Comparison of ENCODE assay signal across 10 mouse cellular contexts in the genomic region with DNA sequence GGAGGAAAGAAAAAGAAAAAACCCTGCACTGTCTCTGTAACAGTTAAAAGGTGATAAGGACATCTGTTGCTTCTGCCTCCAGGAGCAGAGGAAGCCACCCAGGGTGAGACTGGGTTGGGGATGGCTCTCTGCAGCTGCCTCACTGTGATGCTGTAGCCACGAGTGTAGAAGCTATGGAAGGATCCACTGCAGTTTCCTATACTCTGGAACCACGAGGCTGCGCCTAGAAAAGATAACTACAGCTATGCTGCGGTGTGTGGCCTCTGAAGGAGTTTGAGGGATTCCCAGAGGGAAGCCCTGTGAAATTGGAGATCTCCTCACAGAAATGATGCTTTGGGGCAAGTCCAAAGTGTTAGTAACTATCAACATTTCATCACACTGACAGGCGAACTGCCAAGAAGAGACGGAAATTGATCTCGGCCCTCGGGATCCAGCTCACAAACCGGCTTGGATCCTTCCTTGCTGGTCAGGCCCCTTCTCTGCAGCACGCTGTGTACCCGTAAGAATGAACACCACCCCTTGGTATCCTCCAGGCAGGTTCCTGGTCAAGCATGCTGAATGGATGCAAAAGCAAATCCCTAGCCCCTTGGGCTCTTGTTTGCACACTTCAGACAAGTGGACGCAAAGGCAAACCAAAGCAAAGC.
DNase-seq lines count a peak whose midpoint lies in the region; ATAC-seq and TF ChIP-seq lines count a peak whose summit lies in the region.
"Had no signal": no experiment of that assay in that cellular context is flagged by ENCODE, and none has a peak within 500 bp of the region (broad histone marks: within the 10 kb centered on the region; RNA-seq: fewer than 3 reads in every experiment).

No protein-coding gene starts in this region.

- H3K4me2 ChIP-seq in embryonic facial prominence, embryonic 14.5 days (ENCODE audit: low read depth, low read length), result no peak overlapping the region
- H3K4me2 ChIP-seq in lung, embryonic 14.5 days, result no peak overlapping the region
- H3K4me2 ChIP-seq: limb, embryonic 15.5 days; neural tube, embryonic 13.5 days had no signal

- WGBS in embryonic facial prominence, embryonic 14.5 days, result 18% methylated on average over 12 of the region's 12 CpGs
- WGBS in lung, embryonic 14.5 days, result 18% methylated on average over 12 of the region's 12 CpGs

- TF ChIP-seq CTCF in lung, embryonic 14.5 days (IDR thresholded peaks at IDR 0.05; ENCODE audit: low read depth), result no peak

- no peak overlapping the region for H3K9ac ChIP-seq in embryonic facial prominence, embryonic 14.5 days (ENCODE audit: low read depth, low read length)
- H3K9ac ChIP-seq in lung, embryonic 14.5 days, result no peak overlapping the region
- H3K9ac ChIP-seq: limb, embryonic 15.5 days; neural tube, embryonic 13.5 days had no signal

- ATAC-seq in embryonic facial prominence, embryonic 14.5 days (ENCODE audit: low read depth), result peak; percentile 64; the same call in 1 of the 2 replicates
- ATAC-seq in lung, embryonic 14.5 days (ENCODE audit: insufficient read depth), result peak; percentile 68

- peak; percentile 61 for DNase-seq in kidney, postnatal 10 days
- DNase-seq in kidney, adult 9 months, result no peak
- peak; percentile 69 for DNase-seq in adrenal gland, postnatal 14 days
- peak; percentile 92 for DNase-seq in embryonic facial prominence, embryonic 14.5 days (ENCODE audit: low spot score)
- DNase-seq in lung, embryonic 14.5 days, result peak; percentile 87
- no peak for DNase-seq in c-Kit-positive CD71-positive TER-119-positive erythroid progenitor cells, embryonic 14.5 days (ENCODE audit: low spot score)
- DNase-seq in cerebellum, adult 9-11 months, result no peak
- DNase-seq in right cerebral cortex, postnatal 4 days, result no peak

- no peak overlapping the region; the same call in 1 of the 2 replicates for H3K27ac ChIP-seq in embryonic facial prominence, embryonic 14.5 days (replicated peaks; ENCODE audit: low read depth, low read length)
- H3K27ac ChIP-seq in lung, embryonic 14.5 days (ENCODE audit: low read depth), result peak overlapping the region; percentile 62
- H3K27ac ChIP-seq: limb, embryonic 15.5 days; neural tube, embryonic 13.5 days had no signal

- no peaks in the 10 kb centered on the region for H3K36me3 ChIP-seq in embryonic facial prominence, embryonic 14.5 days (ENCODE audit: control insufficient read depth, insufficient read depth, low read length)
- no peaks in the 10 kb centered on the region for H3K36me3 ChIP-seq in lung, embryonic 14.5 days (ENCODE audit: insufficient read depth)
- H3K36me3 ChIP-seq: limb, embryonic 15.5 days had no signal

- no peaks in the 10 kb centered on the region for H3K27me3 ChIP-seq in embryonic facial prominence, embryonic 14.5 days (replicated peaks; ENCODE audit: control insufficient read depth, insufficient read depth, low read length)
- H3K27me3 ChIP-seq in lung, embryonic 14.5 days (ENCODE audit: insufficient read depth, low read length), result no peaks in the 10 kb centered on the region
- H3K27me3 ChIP-seq: limb, embryonic 15.5 days; neural tube, embryonic 13.5 days had no signal

- H3K4me1 ChIP-seq in embryonic facial prominence, embryonic 14.5 days (ENCODE audit: control insufficient read depth, insufficient read depth, low read length), result peaks cover 26% of the 10 kb centered on the region
- H3K4me1 ChIP-seq in lung, embryonic 14.5 days (ENCODE audit: insufficient read depth), result peaks cover 13% of the 10 kb centered on the region; the same call in 1 of the 2 replicates

- H3K9me3 ChIP-seq in embryonic facial prominence, embryonic 14.5 days (ENCODE audit: control insufficient read depth, low read length), result no peaks in the 10 kb centered on the region
- no peaks in the 10 kb centered on the region for H3K9me3 ChIP-seq in lung, embryonic 14.5 days (ENCODE audit: low read depth, low read length)
- H3K9me3 ChIP-seq: limb, embryonic 15.5 days; neural tube, embryonic 13.5 days had no signal

- H3K4me3 ChIP-seq in embryonic facial prominence, embryonic 14.5 days (ENCODE audit: low read depth, low read length), result no peak overlapping the region
- no peak overlapping the region for H3K4me3 ChIP-seq in lung, embryonic 14.5 days (ENCODE audit: low read depth, low read length)
- H3K4me3 ChIP-seq: limb, embryonic 15.5 days; neural tube, embryonic 13.5 days had no signal

Comparison
In these comparisons a context has a peak if more than half of its experiments do, and no peak if none do; other contexts are left out.
1. DNase-seq: peak in kidney, postnatal 10 days (single experiment), adrenal gland, postnatal 14 days (single experiment), embryonic facial prominence, embryonic 14.5 days (single experiment) and lung, embryonic 14.5 days (single experiment); none in kidney, adult 9 months (single experiment), c-Kit-positive CD71-positive TER-119-positive erythroid progenitor cells, embryonic 14.5 days (single experiment), cerebellum, adult 9-11 months (single experiment) and right cerebral cortex, postnatal 4 days (single experiment).